Mouse (Mus musculus) midbrain, embryonic 11.5 days (tissue): ENCODE measurements around the gene Rtn2. TPM values are rescaled to one million over a fixed set of nuclear protein-coding genes. Genes with fewer than 3 reads are reported as not detected.
A peak's percentile ranks its signal among the peaks of the same experiment; 100 is the strongest.

Experiments
- ATAC-seq: fragments of 200-750 bp; cut with Nextera tagmentation; 2 replicates; pipeline ENCODE4 v1.8.0; 2017; ENCODE audit warnings: moderate TSS enrichment, moderate library complexity; ENCODE audit not compliant: low FRiP score
- DNase-seq: peaks from one replicate; pipeline ENCODE4 v3.0.0; 2015; ENCODE audit warnings: low spot score; ENCODE audit errors: missing footprints
- H3K27ac ChIP-seq: fragments of 300-500 bp; sonication (generic); 2 replicates; pipeline ENCODE4 v1.5.1; 2014; ENCODE audit warnings: low read depth, low read length
- H3K27me3 ChIP-seq: fragments of 300-500 bp; sonication (generic); 2 replicates; pipeline ENCODE4 v1.6.1; 2014; ENCODE audit warnings: mild to moderate bottlenecking, low read length, moderate library complexity, mixed read lengths; ENCODE audit not compliant: control insufficient read depth, insufficient read depth
- H3K36me3 ChIP-seq: fragments of 300-500 bp; sonication (generic); 2 replicates; pipeline ENCODE4 v1.6.1; 2014; ENCODE audit warnings: mild to moderate bottlenecking, low read length, moderate library complexity, mixed read lengths; ENCODE audit not compliant: control insufficient read depth, insufficient read depth
- H3K4me1 ChIP-seq: fragments of 300-500 bp; sonication (generic); 2 replicates; pipeline ENCODE4 v1.6.1; 2014; ENCODE audit warnings: low read length; ENCODE audit not compliant: control insufficient read depth, insufficient read depth
- H3K4me2 ChIP-seq: fragments of 300-500 bp; sonication (generic); 2 replicates; pipeline ENCODE4 v1.6.1; 2014; ENCODE audit warnings: mild to moderate bottlenecking, moderate library complexity
- H3K4me3 ChIP-seq: fragments of 300-500 bp; sonication (generic); 2 replicates; pipeline ENCODE4 v1.5.1; 2014; ENCODE audit warnings: low read depth, low read length
- H3K9ac ChIP-seq: fragments of 300-500 bp; sonication (generic); 2 replicates; pipeline ENCODE4 v1.6.1; 2014; ENCODE audit warnings: low read length
- H3K9me3 ChIP-seq: fragments of 300-500 bp; sonication (generic); 2 replicates; pipeline ENCODE4 v1.6.1; 2016; ENCODE audit warnings: low read length; ENCODE audit not compliant: control insufficient read depth
- WGBS: fragments of 180-500 bp; shearing (Covaris S2); extraction: QIAGEN DNeasy Blood & Tissue Kit; methylation state at CpG from one replicate; pipeline ENCODE4 v1.1.7; 2014; 5-methylcytosine and 5-hydroxymethylcytosine counted together
- polyA plus RNA-seq: library from polyadenylated mRNA; unstranded; fragments of >200 nt; fragmentation: Nextera tagmentation; extraction: Ambion mirVana; gene quantifications from 2 replicates; pipeline ENCODE4 v1.2.1, GENCODE M21; 2014

Gene Rtn2
- polyA plus RNA-seq, result 48.5 and 53.2 TPM in 2 replicates

- no peaks in the 10 kb centered on the region; the same call in 1 of the 2 replicates for H3K36me3 ChIP-seq
- peaks cover 30% of the 10 kb centered on the region for H3K27me3 ChIP-seq
- peak within 1 kb of the TSS; percentile 71 for H3K4me2 ChIP-seq
- H3K4me1 ChIP-seq, result peaks cover 10% of the 10 kb centered on the region
- H3K9me3 ChIP-seq, result no peaks in the 10 kb centered on the region
- peak within 1 kb of the TSS; percentile 76 for H3K4me3 ChIP-seq
- ATAC-seq (peak; percentile 90), DNase-seq (peak; percentile 99)
- WGBS, result under 1% methylated on average over 32 of the region's 37 CpGs
- H3K27ac ChIP-seq, result peak within 1 kb of the TSS; percentile 68
- peak within 1 kb of the TSS; percentile 96 for H3K9ac ChIP-seq
Measured at GRCm38 (mm10) chr7:19282385-19282784, at the start of gene Rtn2. Gene Rtn2 (plus strand): TSS chr7:19282624.

GRCm38 (mm10) chr7:19234652-19235051 lies 47.8 kb upstream of the Rtn2 start:
- DNase-seq (no peak), ATAC-seq (no peak)
- Histone ChIP-seq H3K27me3 (no peaks in the 10 kb centered on the region), H3K36me3 (no peaks in the 10 kb centered on the region), H3K4me3 (no peak overlapping the region), H3K9ac (no peak overlapping the region), H3K9me3 (no peaks in the 10 kb centered on the region), H3K4me2 (no peak overlapping the region), H3K4me1 (peaks cover 1% of the 10 kb centered on the region), H3K27ac (no peak overlapping the region)
- WGBS, result 89% methylated on average over 5 of the region's 5 CpGs

- no peak overlapping the region for H3K4me3 ChIP-seq
- DNase-seq (no peak), ATAC-seq (no peak)
- no peaks in the 10 kb centered on the region for H3K9me3 ChIP-seq
- H3K27me3 ChIP-seq, result no peaks in the 10 kb centered on the region
- no peaks in the 10 kb centered on the region for H3K4me1 ChIP-seq
- H3K4me2 ChIP-seq, result no peak overlapping the region
- no peak overlapping the region for H3K9ac ChIP-seq
- no peaks in the 10 kb centered on the region for H3K36me3 ChIP-seq
- WGBS, result 89% methylated on average over 2 of the region's 2 CpGs
- H3K27ac ChIP-seq, result no peak overlapping the region
Measured at GRCm38 (mm10) chr7:19235092-19235671, 47.2 kb upstream of the Rtn2 start.

- Histone ChIP-seq H3K27me3 (no peaks in the 10 kb centered on the region), H3K4me2 (no peak overlapping the region), H3K4me1 (no peaks in the 10 kb centered on the region), H3K9ac (no peak overlapping the region), H3K36me3 (no peaks in the 10 kb centered on the region), H3K9me3 (no peaks in the 10 kb centered on the region), H3K27ac (no peak overlapping the region), H3K4me3 (no peak overlapping the region)
- 82% methylated on average over 2 of the region's 2 CpGs for WGBS
- DNase-seq, result no peak
- no peak for ATAC-seq
Measured at GRCm38 (mm10) chr7:19236411-19236810, 46.0 kb upstream of the Rtn2 start.

DNA sequence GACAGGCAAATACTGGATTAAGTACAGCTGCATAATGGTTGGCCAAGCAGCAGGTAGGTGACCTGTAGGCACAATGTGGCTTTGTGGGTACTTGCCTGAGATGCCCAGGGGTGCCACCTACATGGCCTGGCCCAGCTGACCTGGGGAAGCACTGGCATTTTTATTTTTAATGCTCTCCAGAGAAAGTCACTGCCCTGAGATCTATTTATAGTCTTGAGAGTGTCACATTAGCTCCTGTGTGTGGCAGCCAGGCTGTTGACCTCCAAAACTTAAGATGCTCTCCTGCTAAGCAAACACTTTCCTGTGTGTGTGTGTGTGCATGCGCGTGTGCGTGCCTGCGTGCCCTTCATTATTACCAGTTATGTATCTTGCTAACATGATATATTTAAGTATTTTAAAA lies 44.1 kb upstream of the Rtn2 start:
- no peaks in the 10 kb centered on the region for H3K9me3 ChIP-seq
- DNase-seq, result no peak
- no peak overlapping the region for H3K9ac ChIP-seq
- H3K4me3 ChIP-seq, result no peak overlapping the region
- no peak overlapping the region for H3K27ac ChIP-seq
- no peaks in the 10 kb centered on the region for H3K27me3 ChIP-seq
- H3K4me1 ChIP-seq, result no peaks in the 10 kb centered on the region
- WGBS, result 92% methylated on average over 4 of the region's 4 CpGs
- no peaks in the 10 kb centered on the region for H3K36me3 ChIP-seq
- no peak for ATAC-seq
- H3K4me2 ChIP-seq, result no peak overlapping the region

DNA sequence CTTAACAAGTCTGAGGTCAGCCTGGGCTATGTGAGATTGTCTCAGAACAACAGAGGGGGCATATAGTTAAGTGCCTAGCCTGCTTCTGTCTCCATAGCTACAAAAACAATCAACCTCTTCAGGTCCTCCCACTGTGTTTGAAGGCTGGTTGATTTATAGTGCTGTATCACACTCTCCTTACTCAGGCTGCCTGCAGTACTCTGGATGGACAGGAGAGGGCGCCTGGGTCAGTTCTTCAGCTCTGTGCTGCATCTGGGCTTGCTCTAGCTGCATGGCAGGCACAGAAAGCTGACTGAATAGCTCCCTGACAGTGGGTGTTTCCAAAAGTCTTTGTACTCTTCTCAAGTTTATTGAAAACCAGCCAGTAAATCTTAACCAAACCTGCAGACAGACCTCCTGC lies 43.0 kb upstream of the Rtn2 start:
- Histone ChIP-seq H3K4me2 (no peak overlapping the region), H3K27me3 (no peaks in the 10 kb centered on the region), H3K4me3 (no peak overlapping the region), H3K9me3 (no peaks in the 10 kb centered on the region), H3K36me3 (no peaks in the 10 kb centered on the region), H3K4me1 (no peaks in the 10 kb centered on the region), H3K9ac (no peak overlapping the region), H3K27ac (no peak overlapping the region)
- 7% methylated on average over 1 of the region's 1 CpGs for WGBS
- DNase-seq (peak; percentile 98), ATAC-seq (peak; percentile 89)

- WGBS, result 83% methylated on average over 2 of the region's 4 CpGs
- H3K4me3 ChIP-seq, result no peak overlapping the region
- H3K9ac ChIP-seq, result no peak overlapping the region
- H3K9me3 ChIP-seq, result no peaks in the 10 kb centered on the region
- no peaks in the 10 kb centered on the region for H3K4me1 ChIP-seq
- no peak overlapping the region for H3K27ac ChIP-seq
- DNase-seq, result no peak
- no peaks in the 10 kb centered on the region for H3K27me3 ChIP-seq
- H3K36me3 ChIP-seq, result peaks cover 2% of the 10 kb centered on the region; the same call in 1 of the 2 replicates
- no peak overlapping the region for H3K4me2 ChIP-seq
- no peak for ATAC-seq
Measured at GRCm38 (mm10) chr7:19239986-19240385, 42.4 kb upstream of the Rtn2 start.

GRCm38 (mm10) chr7:19240905-19241463 lies 41.4 kb upstream of the Rtn2 start:
- no peak overlapping the region for H3K27ac ChIP-seq
- ATAC-seq, result no peak
- H3K27me3 ChIP-seq, result no peaks in the 10 kb centered on the region
- H3K36me3 ChIP-seq, result peaks cover 4% of the 10 kb centered on the region; the same call in 1 of the 2 replicates
- DNase-seq, result no peak
- no peak overlapping the region for H3K9ac ChIP-seq
- no peaks in the 10 kb centered on the region for H3K9me3 ChIP-seq
- H3K4me2 ChIP-seq, result no peak overlapping the region
- H3K4me3 ChIP-seq, result no peak overlapping the region
- 92% methylated on average over 8 of the region's 8 CpGs for WGBS
- no peaks in the 10 kb centered on the region for H3K4me1 ChIP-seq

DNA sequence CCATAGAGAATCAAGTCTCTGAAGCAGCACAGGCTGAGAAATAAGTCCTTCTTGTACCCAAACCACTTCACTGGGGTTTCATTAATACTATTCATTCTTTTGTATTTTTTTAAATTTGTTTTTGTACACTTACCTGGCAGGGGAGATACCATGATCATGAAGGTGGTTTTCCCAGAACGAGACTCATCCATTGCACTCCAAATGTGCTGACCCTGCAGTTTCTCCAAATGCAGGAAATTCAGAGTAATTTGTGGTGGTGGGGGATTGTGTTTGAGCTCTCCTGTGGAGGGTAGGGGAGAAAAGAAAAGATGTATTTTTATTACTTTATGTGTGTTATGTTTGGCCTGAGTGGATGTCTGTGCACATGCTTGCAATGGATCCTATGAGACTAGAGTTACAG lies 40.4 kb upstream of the Rtn2 start:
- no peak overlapping the region for H3K9ac ChIP-seq
- H3K36me3 ChIP-seq, result peaks cover 6% of the 10 kb centered on the region; the same call in 1 of the 2 replicates
- H3K9me3 ChIP-seq, result no peaks in the 10 kb centered on the region
- no peak for DNase-seq
- H3K27me3 ChIP-seq, result no peaks in the 10 kb centered on the region
- H3K4me1 ChIP-seq, result no peaks in the 10 kb centered on the region
- no peak overlapping the region for H3K4me3 ChIP-seq
- no peak overlapping the region for H3K27ac ChIP-seq
- 95% methylated on average over 1 of the region's 1 CpGs for WGBS
- ATAC-seq, result no peak
- no peak overlapping the region for H3K4me2 ChIP-seq
